Mouse (Mus musculus) left cerebral cortex, adult 18-20 months (tissue): Measurements from ENCODE around the gene Olfr1105. TPM values are rescaled to one million over a fixed set of nuclear protein-coding genes. Genes with fewer than 3 reads are reported as not detected.

ENCODE experiments used
- DNase-seq, 2 experiments: peaks; one replicate each; pipeline ENCODE4 v3.0.0; 2021 to 2022; ENCODE audit warnings: low spot score in 2 of 2, mixed read lengths in 1 of 2
- long read RNA-seq, 2 experiments: library from polyadenylated mRNA; stranded (forward); transcript quantifications; one replicate each; pipeline ENCODE4 v2.0.0; 2021
- total RNA-seq, 2 experiments: library from RNA; stranded (reverse); gene quantifications; 2 replicates each; pipeline ENCODE4 v1.2.3; 2021

Gene Olfr1105
- total RNA-seq: not detected
- long read RNA-seq, experiment 1: 0 reads
- long read RNA-seq, experiment 2: 0 reads

GRCm38 (mm10) chr2:87036431-87036830 lies at the start of gene Olfr1105:
Olfr1105 (minus strand) TSS chr2:87036531.
- DNase-seq: no peak

- DNase-seq: no peak
Measured at GRCm38 (mm10) chr2:87075717-87076116, 39.4 kb upstream of the Olfr1105 start, which contains the start of gene Olfr1107. Olfr1107 (minus strand) TSS chr2:87075817.

GRCm38 (mm10) chr2:87052173-87052572 lies 15.8 kb upstream of the Olfr1105 start, which contains the start of gene Olfr1106:
Olfr1106 (minus strand) TSS chr2:87052273.
- no peak for DNase-seq

- no peak for DNase-seq
Measured at GRCm38 (mm10) chr2:87026980-87027379, 9.4 kb downstream of the Olfr1105 start, which contains the start of gene Olfr1104. Olfr1104 (minus strand) TSS chr2:87027080.

GRCm38 (mm10) chr2:86998098-86998497 lies 38.2 kb downstream of the Olfr1105 start, which contains the start of gene Olfr1102:
Olfr1102 (plus strand) TSS chr2:86998398.
- no peak for DNase-seq

- DNase-seq: no peak
Measured at GRCm38 (mm10) chr2:86991121-86991520, 45.2 kb downstream of the Olfr1105 start, which contains the start of gene Olfr1101. Olfr1101 (minus strand) TSS chr2:86991221.

Other genes with a start within 250 kb of the Olfr1105 start
- gene Olfr141, start 226.5 kb downstream of the Olfr1105 start, total RNA-seq: not detected
- gene Olfr1094, start 211.9 kb downstream of the Olfr1105 start, total RNA-seq: not detected
- gene Olfr1095, start 184.8 kb downstream of the Olfr1105 start, total RNA-seq: not detected
- not detected for gene Gm13723, start 161.7 kb downstream of the Olfr1105 start, total RNA-seq
- gene Olfr1097, start 144.3 kb downstream of the Olfr1105 start, total RNA-seq: not detected
- gene Olfr1098, start 112.0 kb downstream of the Olfr1105 start, total RNA-seq: not detected
- not detected for gene Olfr1099, start 75.8 kb downstream of the Olfr1105 start, total RNA-seq
- gene Olfr1100, start 56.6 kb downstream of the Olfr1105 start, total RNA-seq: not detected
- gene Olfr1101, start 45.3 kb downstream of the Olfr1105 start, total RNA-seq: not detected
- gene Olfr1102, start 38.1 kb downstream of the Olfr1105 start, total RNA-seq: not detected
- not detected for gene Olfr1104, start 9.5 kb downstream of the Olfr1105 start, total RNA-seq
- gene Olfr1106, start 15.7 kb upstream of the Olfr1105 start, total RNA-seq: not detected
- gene Olfr1107, start 39.3 kb upstream of the Olfr1105 start, total RNA-seq: not detected
- not detected for gene Olfr1109, start 59.5 kb upstream of the Olfr1105 start, total RNA-seq
- gene Olfr259, start 78.0 kb upstream of the Olfr1105 start, total RNA-seq: not detected
- not detected for gene Olfr1110, start 103.8 kb upstream of the Olfr1105 start, total RNA-seq
- gene Olfr1111, start 116.1 kb upstream of the Olfr1105 start, total RNA-seq: not detected
- not detected for gene Olfr1112, start 151.3 kb upstream of the Olfr1105 start, total RNA-seq
- not detected for gene Olfr1113, start 172.4 kb upstream of the Olfr1105 start, total RNA-seq
- gene Olfr1115, start 211.5 kb upstream of the Olfr1105 start, total RNA-seq: not detected
- not detected for gene Olfr1116, start 231.0 kb upstream of the Olfr1105 start, total RNA-seq